Mouse (Mus musculus): ENCODE measurements at regions not wholly inside any gene's neighbourhood (a gene's known extent, or its start where the extent isn't known, plus 50 kb on each side); places are given as distances from the start of the nearest gene placed in this dataset.

DNA sequence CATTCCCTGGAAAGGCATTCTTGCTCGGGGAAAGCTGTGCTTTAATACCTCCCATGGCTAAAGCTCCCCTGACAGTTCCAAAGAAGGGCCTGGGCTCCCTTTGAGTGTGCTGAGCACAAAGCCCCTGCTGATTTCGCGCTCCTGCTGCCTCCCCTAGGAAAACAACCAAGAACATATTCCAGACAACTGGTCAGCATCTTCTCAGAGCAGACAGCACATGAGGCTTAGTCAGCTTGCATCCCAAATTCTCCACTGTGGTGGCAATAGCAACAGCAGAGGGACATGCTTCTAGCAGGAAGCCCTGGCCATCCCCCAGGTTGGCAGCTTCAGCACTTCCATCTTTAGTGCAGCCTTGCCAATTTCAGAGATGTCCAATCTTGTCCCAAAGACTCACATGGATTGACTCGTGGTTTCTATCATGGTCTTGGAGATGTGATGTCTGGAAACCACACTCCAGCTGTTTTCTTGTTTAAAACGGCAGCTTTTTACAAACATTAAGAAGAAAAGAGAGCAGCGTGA lies 163.8 kb downstream of the Snx19 start:
- no peak for DNase-seq (ENCODE audit: low spot score in 2 of 2)

GRCm38 (mm10) chr9:30581271-30581821 lies 154.4 kb downstream of the Snx19 start:
- DNase-seq (ENCODE audit: low spot score in 2 of 2): no peak

- DNase-seq (ENCODE audit: low spot score in 2 of 2): no peak
These were observed 153.6 kb downstream of the Snx19 start for GRCm38 (mm10) chr9:30580500-30580899.

GRCm38 (mm10) chr9:30578213-30578612 lies 151.3 kb downstream of the Snx19 start:
- no peak for DNase-seq (ENCODE audit: low spot score in 2 of 2)

DNA sequence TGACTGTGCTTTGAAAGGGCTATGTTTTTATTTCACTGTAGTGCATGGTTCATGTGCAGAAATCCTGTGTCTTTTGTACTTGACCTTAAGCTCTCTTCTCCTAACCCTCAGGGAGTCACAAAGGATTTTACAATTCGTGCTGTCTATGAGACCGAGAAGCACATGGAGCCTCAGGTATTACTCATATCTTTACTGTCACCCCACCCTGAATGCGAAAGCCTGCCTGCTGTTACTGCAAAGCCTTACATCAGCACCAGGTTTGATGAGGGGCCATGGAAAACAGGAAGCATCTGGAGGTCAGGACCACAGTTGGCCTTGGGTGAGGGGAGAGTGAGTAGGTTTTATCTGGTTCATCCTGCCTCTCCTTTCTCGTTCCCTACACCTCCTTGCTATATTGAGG lies 150.3 kb downstream of the Snx19 start:
- no peak for DNase-seq (ENCODE audit: low spot score in 2 of 2)

- no peak for DNase-seq (ENCODE audit: low spot score in 2 of 2)
These were observed 148.6 kb downstream of the Snx19 start for GRCm38 (mm10) chr9:30575531-30575930.

DNA sequence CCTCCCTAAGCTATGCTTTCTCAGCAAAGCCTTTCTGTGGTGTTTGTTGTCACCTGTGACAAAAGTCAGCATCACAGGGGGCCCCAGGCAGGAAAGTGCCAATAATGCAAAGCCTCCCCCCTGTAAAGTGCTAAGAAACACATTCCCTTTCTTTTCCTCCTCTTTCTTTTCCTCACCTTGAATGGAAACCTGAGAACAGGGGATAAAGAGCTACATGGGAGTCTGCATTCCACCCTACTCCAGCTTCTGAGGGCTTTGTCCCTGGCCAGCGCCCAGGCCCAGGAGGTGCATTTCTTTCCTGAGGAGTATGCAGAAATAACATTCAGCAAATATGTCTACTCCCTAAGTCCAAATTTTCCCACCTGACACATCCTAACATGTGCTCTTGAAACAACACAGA lies 146.4 kb downstream of the Snx19 start:
- DNase-seq (ENCODE audit: low spot score in 2 of 2): no peak

GRCm38 (mm10) chr9:30571014-30571413 lies 144.1 kb downstream of the Snx19 start:
- no peak for DNase-seq (ENCODE audit: low spot score in 2 of 2)

GRCm38 (mm10) chr9:30564765-30565680 lies 138.1 kb downstream of the Snx19 start:
- no peak for DNase-seq (ENCODE audit: low spot score in 2 of 2)

DNA sequence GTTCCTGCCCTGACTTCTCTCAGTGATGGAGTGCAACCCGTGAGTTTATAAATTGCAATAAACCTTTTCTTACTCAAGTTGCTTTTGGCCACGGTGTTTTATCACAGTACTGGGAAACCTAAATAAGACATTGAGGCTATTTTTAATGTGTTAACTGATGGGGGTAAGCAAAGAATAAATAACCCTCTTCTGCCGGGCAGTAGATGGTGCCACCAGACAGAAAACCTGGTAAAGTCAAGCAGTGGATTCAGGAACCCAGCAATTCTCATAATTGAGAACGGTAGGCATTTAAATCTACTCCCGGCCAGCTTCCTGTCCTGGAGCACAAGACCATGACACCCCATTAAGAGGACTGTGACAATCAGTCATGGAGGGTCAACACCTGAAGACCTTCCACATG lies 136.5 kb downstream of the Snx19 start:
- no peak for DNase-seq (ENCODE audit: low spot score in 2 of 2)

DNA sequence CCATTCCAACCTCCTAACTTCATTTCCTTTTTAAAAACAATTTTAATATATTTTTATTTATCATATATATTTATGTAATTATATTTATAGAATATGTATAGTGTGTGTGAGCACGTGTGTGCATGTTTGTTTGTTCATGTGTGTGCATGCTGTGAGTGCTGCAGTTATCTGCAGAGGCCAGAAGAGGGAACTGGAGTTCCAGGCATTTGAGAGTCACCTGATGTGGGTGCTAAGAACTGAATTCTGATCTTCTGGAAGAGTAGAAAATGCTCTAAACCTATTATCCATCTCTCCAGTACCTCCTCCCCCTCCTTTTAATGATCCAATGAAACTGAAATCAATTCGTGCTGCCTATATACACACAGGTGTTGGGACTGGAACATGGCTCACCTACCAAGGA lies 128.0 kb downstream of the Snx19 start:
- no peak for DNase-seq (ENCODE audit: low spot score in 2 of 2)

DNA sequence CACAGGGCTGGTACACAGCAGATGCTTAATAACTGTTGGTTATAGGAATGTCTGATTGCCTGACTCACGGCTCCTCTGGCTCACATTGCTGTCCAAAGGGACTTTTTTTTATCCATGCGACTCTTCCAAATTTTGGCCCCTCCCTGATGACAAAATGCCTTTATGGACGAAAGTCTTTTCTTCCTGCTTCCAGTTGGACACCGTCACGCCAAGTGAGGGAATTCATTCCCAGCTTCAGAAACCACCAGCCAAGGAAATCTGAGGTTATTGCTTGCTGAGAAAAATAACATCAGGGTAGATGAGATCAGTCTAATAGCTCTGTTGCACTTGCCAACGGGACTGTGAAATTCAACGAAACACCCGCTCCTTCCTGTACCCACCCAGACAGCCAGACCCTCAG lies 125.8 kb downstream of the Snx19 start:
- DNase-seq (ENCODE audit: low spot score in 2 of 2): no peak

DNA sequence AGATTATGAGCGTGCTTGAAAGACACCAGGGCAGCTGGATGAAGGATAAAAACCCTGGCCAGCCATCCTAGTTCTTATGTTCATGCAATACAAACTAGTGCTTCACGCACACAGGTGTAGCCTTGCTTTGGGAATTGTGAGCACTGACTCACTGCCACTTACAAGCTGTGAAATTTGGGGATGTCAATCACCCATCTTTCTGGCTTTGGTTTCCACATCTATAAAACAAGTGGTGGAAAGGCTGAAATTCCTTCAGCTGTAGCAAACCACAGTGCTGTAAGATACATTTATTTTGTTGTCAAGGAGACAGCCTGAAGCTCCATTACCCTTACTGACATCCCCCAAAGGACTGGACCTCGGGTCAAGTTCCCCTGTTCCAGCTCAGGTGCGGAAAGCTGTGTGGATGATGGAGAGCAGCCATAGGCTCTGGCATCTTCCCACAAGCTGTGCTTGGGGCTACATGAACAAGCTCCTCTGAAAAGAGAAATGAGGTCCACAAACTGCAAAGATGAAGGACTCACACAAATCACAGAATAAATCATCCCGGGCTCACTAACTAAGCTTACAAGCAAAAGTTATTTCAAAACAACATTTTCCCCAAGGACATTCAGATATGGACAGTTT lies 123.1 kb downstream of the Snx19 start:
- no peak for DNase-seq (ENCODE audit: low spot score in 2 of 2)

- DNase-seq (ENCODE audit: low spot score in 2 of 2): no peak
These were observed 113.0 kb downstream of the Snx19 start for GRCm38 (mm10) chr9:30539858-30540257.

DNA sequence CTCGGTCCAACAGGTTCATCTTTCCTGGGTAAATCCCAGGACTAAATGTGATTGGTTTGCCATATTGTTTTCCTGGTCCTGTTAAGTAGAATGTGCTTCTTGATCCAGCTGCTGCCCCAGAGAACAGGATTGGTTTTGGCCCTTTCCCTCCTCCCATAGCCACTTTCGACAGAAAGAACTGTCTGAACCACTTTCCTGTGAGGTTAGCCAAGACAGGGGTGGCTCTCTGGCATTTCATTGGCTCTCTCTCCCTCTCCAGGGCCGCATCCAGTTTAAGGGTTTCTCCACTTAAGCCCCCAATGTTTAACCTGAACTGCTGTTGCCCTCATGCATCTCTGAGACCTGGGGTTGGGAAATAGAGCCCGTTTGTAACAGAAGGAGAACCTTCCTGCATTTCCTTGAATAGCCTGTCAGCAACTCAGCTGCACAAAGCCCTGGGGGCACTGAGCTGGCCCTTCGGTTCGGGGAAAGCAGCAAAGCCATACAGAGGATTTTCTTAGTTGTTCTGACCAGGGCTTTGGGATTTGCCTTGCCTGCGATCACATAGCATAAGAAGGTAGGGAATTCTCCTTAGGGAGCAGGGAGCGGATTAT lies 109.7 kb downstream of the Snx19 start:
- DNase-seq (ENCODE audit: low spot score in 2 of 2): no peak

- no peak for DNase-seq (ENCODE audit: low spot score in 2 of 2)
These were observed 108.1 kb downstream of the Snx19 start for GRCm38 (mm10) chr9:30534961-30535360.

- no peak for DNase-seq (ENCODE audit: low spot score in 2 of 2)
These were observed 107.0 kb downstream of the Snx19 start for GRCm38 (mm10) chr9:30533780-30534343.

- DNase-seq (ENCODE audit: low spot score in 2 of 2): no peak
These were observed 106.3 kb downstream of the Snx19 start for GRCm38 (mm10) chr9:30533091-30533779.

- no peak for DNase-seq (ENCODE audit: low spot score in 2 of 2)
These were observed 98.2 kb downstream of the Snx19 start for GRCm38 (mm10) chr9:30525086-30525485.

- no peak for DNase-seq (ENCODE audit: low spot score in 2 of 2)
These were observed 97.6 kb downstream of the Snx19 start for GRCm38 (mm10) chr9:30524401-30525066.

All from adrenal gland, adult 18-20 months (tissue).